ENCODE assay signal across 33 mouse cellular contexts in the genomic region with DNA sequence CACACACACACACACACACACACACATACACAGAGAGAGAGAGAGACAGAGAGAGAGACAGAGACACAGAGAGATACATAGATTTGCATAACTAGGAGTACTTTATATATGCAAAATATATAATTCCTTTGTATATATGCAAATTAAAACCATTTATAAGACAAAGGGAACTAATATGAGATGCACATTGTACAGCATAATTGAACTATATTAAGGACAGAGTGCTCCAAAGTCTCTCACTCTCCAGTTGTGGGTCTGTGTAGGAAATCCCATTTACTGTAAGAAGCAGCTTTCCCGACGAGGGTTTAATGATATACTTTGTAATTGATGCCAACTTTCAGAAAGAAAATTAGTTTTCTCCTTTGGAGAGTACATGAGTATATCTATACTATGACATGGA.
"Had no signal": no experiment of that assay in that cellular context is flagged by ENCODE, and none has a peak within 500 bp of the region (broad histone marks: within the 10 kb centered on the region; RNA-seq: fewer than 3 reads in every experiment).

No protein-coding gene starts in this region.

- H3K36me3 ChIP-seq: heart, embryonic 13.5 days; heart, embryonic 15.5 days; hindbrain, embryonic 10.5 days; hindbrain, embryonic 12.5 days; hindbrain, embryonic 13.5 days; hindbrain, embryonic 15.5 days; intestine, embryonic 15.5 days; kidney, embryonic 15.5 days had no signal

- H3K27me3 ChIP-seq: heart, embryonic 13.5 days; heart, embryonic 15.5 days; hindbrain, embryonic 12.5 days; hindbrain, embryonic 13.5 days; hindbrain, embryonic 15.5 days; intestine, embryonic 15.5 days; kidney, embryonic 15.5 days had no signal

- H3K9me3 ChIP-seq: heart, embryonic 15.5 days; hindbrain, embryonic 10.5 days; hindbrain, embryonic 12.5 days; hindbrain, embryonic 13.5 days; hindbrain, embryonic 15.5 days; intestine, embryonic 15.5 days; kidney, embryonic 15.5 days had no signal

- DNase-seq: heart, postnatal 10 days; heart, postnatal 14 days; heart, postnatal 36 days; heart, postnatal 4 days; kidney, adult 11 months; kidney, adult 18-20 months; kidney, adult 2 months; kidney, adult 8-10 months; kidney, adult 9 months; kidney, postnatal 10 days; kidney, postnatal 14 days; kidney, postnatal 25 days; kidney, postnatal 36 days; kidney, postnatal 4 days; layer of hippocampus, adult 9-11 months; layer of hippocampus, postnatal 36 days had no signal

- H3K4me3 ChIP-seq: heart, embryonic 13.5 days; heart, embryonic 15.5 days; hindbrain, embryonic 10.5 days; hindbrain, embryonic 12.5 days; hindbrain, embryonic 13.5 days; hindbrain, embryonic 15.5 days; intestine, embryonic 15.5 days; kidney, embryonic 15.5 days; layer of hippocampus, adult 2 months; left cerebral cortex, adult 2 months had no signal

- H3K4me2 ChIP-seq: heart, embryonic 13.5 days; heart, embryonic 15.5 days; hindbrain, embryonic 12.5 days; hindbrain, embryonic 13.5 days; hindbrain, embryonic 14.5 days; hindbrain, embryonic 15.5 days; intestine, embryonic 15.5 days; kidney, embryonic 15.5 days had no signal

- H3K27ac ChIP-seq: heart, embryonic 13.5 days; heart, embryonic 15.5 days; hindbrain, embryonic 10.5 days; hindbrain, embryonic 12.5 days; hindbrain, embryonic 13.5 days; hindbrain, embryonic 14.5 days; hindbrain, embryonic 15.5 days; hindbrain, postnatal 0 days; intestine, embryonic 15.5 days; kidney, embryonic 15.5 days; kidney, postnatal 0 days; layer of hippocampus, adult 2 months; left cerebral cortex, adult 2 months had no signal

- ATAC-seq: hindbrain, embryonic 16.5 days; hindbrain, postnatal 0 days; inflammation-experienced regulatory T-cells, adult 6 months; intestine, embryonic 15.5 days; intestine, embryonic 16.5 days; intestine, postnatal 0 days had no signal

- H3K4me1 ChIP-seq: heart, embryonic 13.5 days; heart, embryonic 15.5 days; hindbrain, embryonic 10.5 days; hindbrain, embryonic 12.5 days; hindbrain, embryonic 13.5 days; hindbrain, embryonic 15.5 days; intestine, embryonic 15.5 days; kidney, embryonic 15.5 days had no signal

- H3K9ac ChIP-seq: heart, embryonic 13.5 days; heart, embryonic 15.5 days; hindbrain, embryonic 12.5 days; hindbrain, embryonic 13.5 days; hindbrain, embryonic 14.5 days; hindbrain, embryonic 15.5 days; intestine, embryonic 15.5 days; kidney, embryonic 15.5 days had no signal
